Mouse (Mus musculus) stomach, postnatal 0 days (tissue): ENCODE data around the gene Gm572. TPM values are rescaled to one million over a fixed set of nuclear protein-coding genes. Genes with fewer than 3 reads are reported as not detected.

Source experiments
- ATAC-seq: fragments of 200-750 bp; cut with Nextera tagmentation; 2 replicates; pipeline ENCODE4 v1.8.0; 2017; ENCODE audit not compliant: low FRiP score, low TSS enrichment
- DNase-seq: peaks from one replicate; pipeline ENCODE4 v3.0.0-alpha.2; 2016; ENCODE audit warnings: low spot score
- H3K27ac ChIP-seq: fragments of 300-500 bp; sonication (generic); replicated peaks from 2 replicates; pipeline ENCODE4 v1.5.1; 2014; ENCODE audit warnings: mild to moderate bottlenecking, control low read depth
- H3K27me3 ChIP-seq: fragments of 300-500 bp; sonication (generic); 2 replicates; pipeline ENCODE4 v1.6.1; 2014; ENCODE audit warnings: low read length; ENCODE audit not compliant: control insufficient read depth, insufficient read depth
- H3K36me3 ChIP-seq: fragments of 300-500 bp; sonication (generic); 2 replicates; pipeline ENCODE4 v1.6.1; 2014; ENCODE audit warnings: low read length, mixed read lengths; ENCODE audit not compliant: control insufficient read depth, insufficient read depth
- H3K4me1 ChIP-seq: fragments of 300-500 bp; sonication (generic); replicated peaks from 2 replicates; pipeline ENCODE4 v1.6.1; 2014; ENCODE audit warnings: antibody characterized with exemption; ENCODE audit not compliant: control insufficient read depth, insufficient read depth
- H3K4me2 ChIP-seq: fragments of 300-500 bp; sonication (generic); replicated peaks from 2 replicates; pipeline ENCODE4 v1.6.1; 2014; ENCODE audit warnings: low read depth, mild to moderate bottlenecking, control low read depth, moderate library complexity
- H3K4me3 ChIP-seq: fragments of 300-500 bp; sonication (generic); 2 replicates; pipeline ENCODE4 v1.5.1; 2014; ENCODE audit warnings: low read depth, low read length, control low read depth
- H3K9ac ChIP-seq: fragments of 300-500 bp; sonication (generic); 2 replicates; pipeline ENCODE4 v1.6.1; 2014; ENCODE audit warnings: mild to moderate bottlenecking, low read length, control low read depth, mixed read lengths
- H3K9me3 ChIP-seq: fragments of 300-500 bp; sonication (generic); 2 replicates; pipeline ENCODE4 v1.6.1; 2016; ENCODE audit warnings: low read length; ENCODE audit not compliant: control insufficient read depth
- CTCF ChIP-seq: IDR thresholded peaks from 2 replicates; pipeline ENCODE4 v1.5.1; 2016; ENCODE audit warnings: antibody characterized with exemption, low read depth, mild to moderate bottlenecking, moderate library complexity
- EP300 ChIP-seq: optimal IDR thresholded peaks from 2 replicates; pipeline ENCODE3; 2016; ENCODE audit warnings: antibody characterized with exemption
- WGBS: fragments of 180-500 bp; shearing (Covaris S2); extraction: QIAGEN DNeasy Blood & Tissue Kit; methylation state at CpG from one replicate; pipeline ENCODE4 v1.1.7; 2014; 5-methylcytosine and 5-hydroxymethylcytosine counted together
- polyA plus RNA-seq: library from polyadenylated mRNA; unstranded; fragments of >200 nt; fragmentation: Nextera tagmentation; extraction: Ambion mirVana; gene quantifications from 2 replicates; pipeline ENCODE4 v1.2.1, GENCODE M21; 2015

Gm572 gene
- polyA plus RNA-seq, 1 experiment from 2014 or later: 0.16 TPM

- no peaks in the 10 kb centered on the region for H3K9me3 ChIP-seq
- ATAC-seq: no peak
- H3K4me3 ChIP-seq: no peak overlapping the region
- H3K9ac ChIP-seq: no peak overlapping the region
- no peak overlapping the region for H3K27ac ChIP-seq
- no peaks in the 10 kb centered on the region for H3K36me3 ChIP-seq
- 39% methylated on average over 7 of the region's 7 CpGs for WGBS
- no peaks in the 10 kb centered on the region for H3K4me1 ChIP-seq
- H3K27me3 ChIP-seq: no peaks in the 10 kb centered on the region
- no peak for DNase-seq
- TF ChIP-seq CTCF (no peak), EP300 (no peak)
- H3K4me2 ChIP-seq: no peak overlapping the region
These were observed 20.2 kb downstream of the Gm572 start for GRCm38 (mm10) chr4:148663326-148663725.

- TF ChIP-seq CTCF: no peak
- no peak for TF ChIP-seq EP300
- Histone ChIP-seq H3K27me3 (no peaks in the 10 kb centered on the region), H3K27ac (no peak overlapping the region), H3K4me3 (no peak overlapping the region), H3K9me3 (no peaks in the 10 kb centered on the region), H3K4me2 (no peak overlapping the region), H3K9ac (no peak overlapping the region), H3K4me1 (no peaks in the 10 kb centered on the region), H3K36me3 (no peaks in the 10 kb centered on the region)
- DNase-seq (peak; percentile 57), ATAC-seq (peak; percentile 71)
- 38% methylated on average over 6 of the region's 6 CpGs for WGBS
These were observed 20.9 kb downstream of the Gm572 start for GRCm38 (mm10) chr4:148664021-148664420.

GRCm38 (mm10) chr4:148667006-148667755 is 24.1 kb downstream of the Gm572 start:
- Histone ChIP-seq H3K9ac (no peak overlapping the region), H3K4me1 (no peaks in the 10 kb centered on the region), H3K4me2 (no peak overlapping the region), H3K4me3 (no peak overlapping the region), H3K27ac (no peak overlapping the region), H3K9me3 (no peaks in the 10 kb centered on the region), H3K36me3 (no peaks in the 10 kb centered on the region), H3K27me3 (no peaks in the 10 kb centered on the region)
- ATAC-seq (no peak), DNase-seq (no peak)
- WGBS: 81% methylated on average over 15 of the region's 15 CpGs
- TF ChIP-seq CTCF (no peak), EP300 (no peak)

GRCm38 (mm10) chr4:148671230-148671947 is 28.3 kb downstream of the Gm572 start:
- 25% methylated on average over 16 of the region's 16 CpGs for WGBS

GRCm38 (mm10) chr4:148675043-148675442 is 31.9 kb downstream of the Gm572 start:
- H3K9ac ChIP-seq: no peak overlapping the region
- no peak overlapping the region for H3K4me3 ChIP-seq
- no peak for ATAC-seq
- no peak for DNase-seq
- 42% methylated on average over 7 of the region's 7 CpGs for WGBS
- peaks cover 2% of the 10 kb centered on the region; the same call in 1 of the 2 replicates for H3K4me1 ChIP-seq
- TF ChIP-seq CTCF (no peak), EP300 (no peak)
- no peak overlapping the region for H3K4me2 ChIP-seq
- H3K27ac ChIP-seq: no peak overlapping the region
- H3K9me3 ChIP-seq: no peaks in the 10 kb centered on the region
- no peaks in the 10 kb centered on the region for H3K36me3 ChIP-seq
- H3K27me3 ChIP-seq: no peaks in the 10 kb centered on the region

More at GRCm38 (mm10) chr4:148671230-148671947, 28.3 kb downstream of the Gm572 start:
- ATAC-seq: no peak
- H3K36me3 ChIP-seq: no peaks in the 10 kb centered on the region
- H3K4me3 ChIP-seq: no peak overlapping the region
- no peak for TF ChIP-seq CTCF
- TF ChIP-seq EP300: no peak
- no peak overlapping the region for H3K27ac ChIP-seq
- no peaks in the 10 kb centered on the region for H3K9me3 ChIP-seq
- peaks cover 2% of the 10 kb centered on the region; the same call in 1 of the 2 replicates for H3K4me1 ChIP-seq
- H3K4me2 ChIP-seq: 0 out of 2 replicates have a peak overlapping the region, but pooled peaks have one; percentile 17
- no peak for DNase-seq
- H3K27me3 ChIP-seq: no peaks in the 10 kb centered on the region
- no peak overlapping the region for H3K9ac ChIP-seq
